Mouse (Mus musculus): ENCODE data around the gene Rgcc. TPM values are rescaled to one million over a fixed set of nuclear protein-coding genes. Genes with fewer than 3 reads are reported as not detected.
A peak's percentile ranks its signal among the peaks of the same experiment; 100 is the strongest.

Gene Rgcc
- polyA plus RNA-seq, 1 experiment from 2014 or later = 237 TPM

- Histone ChIP-seq H3K36me3 (ENCODE audit: control insufficient read depth, insufficient read depth) (no peaks in the 10 kb centered on the region), H3K9ac (ENCODE audit: low read depth, low read length) (no peak overlapping the region), H3K4me3 (ENCODE audit: low read depth, low read length) (no peak overlapping the region), H3K9me3 (replicated peaks; ENCODE audit: control insufficient read depth, low read length) (no peaks in the 10 kb centered on the region), H3K27ac (ENCODE audit: low read length) (no peak overlapping the region), H3K4me1 (ENCODE audit: control insufficient read depth, low read depth, low read length) (peaks cover 18% of the 10 kb centered on the region), H3K27me3 (ENCODE audit: control insufficient read depth, insufficient read depth, low read depth, low read length) (no peaks in the 10 kb centered on the region), H3K4me2 (ENCODE audit: low read depth, low read length) (no peak overlapping the region)
- whole genome bisulfite sequencing (ENCODE audit: insufficient replicate concordance) = 87% methylated on average over 2 of the region's 2 CpGs
- no peak for ATAC-seq (ENCODE audit: low read depth)
Measured at GRCm38 (mm10) chr14:79317602-79318001, 16.2 kb upstream of the Rgcc start.

DNA sequence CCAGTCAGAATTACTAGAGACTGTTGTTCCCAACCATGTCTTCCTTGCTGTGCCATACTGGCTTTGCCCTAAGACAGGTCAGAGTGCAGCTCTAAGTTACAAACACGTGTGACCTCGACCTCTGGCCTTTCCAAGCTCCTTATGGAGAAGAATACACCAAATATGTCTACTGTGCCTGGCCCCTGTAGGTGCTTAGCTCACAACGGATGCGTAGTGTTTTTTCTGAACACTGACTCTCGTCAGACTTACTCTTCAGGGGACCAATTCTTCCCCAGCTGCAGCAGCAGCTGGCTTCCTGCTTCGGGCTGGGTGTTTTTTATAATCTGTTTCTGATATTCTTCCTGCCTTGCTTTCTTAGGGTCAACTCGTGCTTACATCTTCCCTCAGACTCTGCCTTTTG lies 14.4 kb upstream of the Rgcc start:
- WGBS (ENCODE audit: insufficient replicate concordance) = 48% methylated on average over 7 of the region's 7 CpGs
- peaks cover 19% of the 10 kb centered on the region for H3K4me1 ChIP-seq (ENCODE audit: control insufficient read depth, low read depth, low read length)
- ATAC-seq (ENCODE audit: low read depth) = no peak

DNA sequence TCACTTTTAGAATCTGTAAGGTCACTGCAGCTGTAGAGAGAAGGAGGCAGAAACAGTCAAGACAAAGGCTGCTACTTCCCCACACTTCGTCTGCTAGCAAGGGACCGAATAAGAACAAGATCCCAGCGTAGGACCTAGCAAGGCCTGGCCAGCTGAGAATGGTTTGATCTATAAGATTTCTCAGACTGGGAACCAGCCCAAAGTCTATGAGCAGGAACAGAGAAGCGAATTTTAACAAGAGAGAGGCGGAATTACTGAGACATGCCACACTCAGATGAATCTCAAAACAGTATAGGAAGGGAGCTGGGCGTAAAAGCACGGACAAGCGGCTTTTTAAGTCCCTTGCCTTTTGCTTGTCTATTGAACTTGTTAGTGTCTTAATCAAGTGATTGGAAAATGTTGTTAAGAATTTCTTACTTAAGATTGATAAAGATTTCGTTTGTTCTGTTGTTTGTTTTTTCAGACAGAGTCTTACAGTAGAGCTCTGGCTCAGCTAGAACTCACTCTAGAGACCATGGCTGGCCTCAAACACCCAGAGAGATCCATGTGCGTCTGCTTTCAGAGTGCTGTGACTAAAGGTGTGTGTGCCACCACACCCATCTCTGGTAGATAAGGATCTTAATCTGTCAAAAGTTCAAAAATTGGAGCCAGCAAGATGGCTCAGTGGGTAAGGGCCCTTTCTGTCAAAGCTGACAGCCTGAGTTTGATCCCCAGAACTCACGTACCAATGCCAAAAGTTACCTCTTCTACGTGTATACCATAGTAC lies 13.0 kb upstream of the Rgcc start:
- Histone ChIP-seq H3K4me3 (ENCODE audit: low read depth, low read length) (no peak overlapping the region), H3K4me1 (ENCODE audit: control insufficient read depth, low read depth, low read length) (peaks cover 19% of the 10 kb centered on the region), H3K36me3 (ENCODE audit: control insufficient read depth, insufficient read depth) (no peaks in the 10 kb centered on the region), H3K27ac (ENCODE audit: low read length) (no peak overlapping the region), H3K27me3 (ENCODE audit: control insufficient read depth, insufficient read depth, low read depth, low read length) (no peaks in the 10 kb centered on the region), H3K4me2 (ENCODE audit: low read depth, low read length) (no peak overlapping the region), H3K9ac (ENCODE audit: low read depth, low read length) (no peak overlapping the region), H3K9me3 (replicated peaks; ENCODE audit: control insufficient read depth, low read length) (no peaks in the 10 kb centered on the region)
- no peak for ATAC-seq (ENCODE audit: low read depth)
- WGBS (ENCODE audit: insufficient replicate concordance) = 70% methylated on average over 12 of the region's 12 CpGs

More for the DNA sequence above, 14.4 kb upstream of the Rgcc start:
- Histone ChIP-seq H3K9ac (ENCODE audit: low read depth, low read length) (no peak overlapping the region), H3K9me3 (replicated peaks; ENCODE audit: control insufficient read depth, low read length) (no peaks in the 10 kb centered on the region), H3K4me3 (ENCODE audit: low read depth, low read length) (no peak overlapping the region), H3K4me2 (ENCODE audit: low read depth, low read length) (no peak overlapping the region), H3K27ac (ENCODE audit: low read length) (no peak overlapping the region), H3K27me3 (ENCODE audit: control insufficient read depth, insufficient read depth, low read depth, low read length) (no peaks in the 10 kb centered on the region), H3K36me3 (ENCODE audit: control insufficient read depth, insufficient read depth) (no peaks in the 10 kb centered on the region)

- no peaks in the 10 kb centered on the region for H3K36me3 ChIP-seq (ENCODE audit: control insufficient read depth, insufficient read depth)
- no peak overlapping the region for H3K9ac ChIP-seq (ENCODE audit: low read depth, low read length)
- 43% methylated on average over 8 of the region's 8 CpGs for WGBS (ENCODE audit: insufficient replicate concordance)
- H3K4me3 ChIP-seq (ENCODE audit: low read depth, low read length) = no peak overlapping the region
- no peaks in the 10 kb centered on the region for H3K27me3 ChIP-seq (ENCODE audit: control insufficient read depth, insufficient read depth, low read depth, low read length)
- no peak overlapping the region for H3K27ac ChIP-seq (ENCODE audit: low read length)
- peaks cover 21% of the 10 kb centered on the region for H3K4me1 ChIP-seq (ENCODE audit: control insufficient read depth, low read depth, low read length)
- ATAC-seq (ENCODE audit: low read depth) = peak; percentile 56; the same call in 1 of the 2 replicates
- no peaks in the 10 kb centered on the region for H3K9me3 ChIP-seq (replicated peaks; ENCODE audit: control insufficient read depth, low read length)
- no peak overlapping the region for H3K4me2 ChIP-seq (ENCODE audit: low read depth, low read length)
Measured at GRCm38 (mm10) chr14:79313439-79314175, 12.2 kb upstream of the Rgcc start.

DNA sequence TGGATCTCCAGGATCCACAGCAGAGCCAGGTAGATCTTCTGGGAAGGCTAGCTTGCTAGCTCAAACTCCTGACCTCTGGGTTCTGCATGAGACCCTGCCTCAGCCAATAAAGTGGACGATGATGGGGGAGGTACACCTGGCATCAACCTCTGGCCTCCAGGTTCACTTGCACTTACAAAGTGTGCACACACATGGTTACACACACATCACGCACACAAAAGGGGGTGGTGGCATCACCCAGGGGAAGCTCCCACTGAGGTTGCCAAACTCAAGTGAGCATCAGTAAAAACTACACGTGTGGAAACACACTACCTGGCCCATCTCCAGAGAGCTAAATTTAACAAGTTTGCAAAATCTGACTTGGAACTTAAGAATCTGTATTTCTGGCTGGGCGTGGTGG lies 11.3 kb upstream of the Rgcc start:
- H3K4me3 ChIP-seq (ENCODE audit: low read depth, low read length) = no peak overlapping the region
- no peaks in the 10 kb centered on the region for H3K36me3 ChIP-seq (ENCODE audit: control insufficient read depth, insufficient read depth)
- no peak for ATAC-seq (ENCODE audit: low read depth)
- H3K27me3 ChIP-seq (ENCODE audit: control insufficient read depth, insufficient read depth, low read depth, low read length) = no peaks in the 10 kb centered on the region
- peaks cover 28% of the 10 kb centered on the region for H3K4me1 ChIP-seq (ENCODE audit: control insufficient read depth, low read depth, low read length)
- H3K9me3 ChIP-seq (replicated peaks; ENCODE audit: control insufficient read depth, low read length) = no peaks in the 10 kb centered on the region
- H3K4me2 ChIP-seq (ENCODE audit: low read depth, low read length) = no peak overlapping the region
- no peak overlapping the region for H3K27ac ChIP-seq (ENCODE audit: low read length)
- WGBS (ENCODE audit: insufficient replicate concordance) = 69% methylated on average over 4 of the region's 4 CpGs
- H3K9ac ChIP-seq (ENCODE audit: low read depth, low read length) = peak overlapping the region; percentile 9; the same call in 1 of the 2 replicates

- WGBS (ENCODE audit: insufficient replicate concordance) = 49% methylated on average over 4 of the region's 4 CpGs
- Histone ChIP-seq H3K9me3 (replicated peaks; ENCODE audit: control insufficient read depth, low read length) (no peaks in the 10 kb centered on the region), H3K36me3 (ENCODE audit: control insufficient read depth, insufficient read depth) (no peaks in the 10 kb centered on the region), H3K4me1 (ENCODE audit: control insufficient read depth, low read depth, low read length) (peaks cover 36% of the 10 kb centered on the region), H3K4me3 (ENCODE audit: low read depth, low read length) (no peak overlapping the region), H3K27ac (ENCODE audit: low read length) (no peak overlapping the region), H3K9ac (ENCODE audit: low read depth, low read length) (no peak overlapping the region), H3K4me2 (ENCODE audit: low read depth, low read length) (no peak overlapping the region), H3K27me3 (ENCODE audit: control insufficient read depth, insufficient read depth, low read depth, low read length) (no peaks in the 10 kb centered on the region)
- no peak for ATAC-seq (ENCODE audit: low read depth)
Measured at GRCm38 (mm10) chr14:79311918-79312454, 10.5 kb upstream of the Rgcc start.

DNA sequence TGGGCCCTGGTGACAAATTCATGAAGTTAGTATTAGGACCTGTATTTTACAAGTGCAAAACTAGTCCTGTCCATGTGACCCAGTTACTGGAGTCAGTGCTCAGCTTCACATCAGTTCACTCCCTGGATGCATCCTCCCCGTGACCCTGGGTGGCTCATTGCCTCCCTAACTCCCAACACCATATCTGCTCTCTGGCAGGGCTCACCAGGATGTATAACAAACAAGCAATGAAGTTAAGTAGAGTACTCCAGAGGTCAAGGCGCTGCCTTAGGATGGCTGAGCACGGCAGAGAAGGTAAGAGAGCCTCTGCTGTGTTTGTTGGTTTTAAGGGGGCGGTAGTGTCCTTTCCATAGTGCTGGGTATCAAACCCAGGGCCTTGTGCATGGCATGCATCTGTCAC lies 7.7 kb upstream of the Rgcc start:
- Histone ChIP-seq H3K4me2 (ENCODE audit: low read depth, low read length) (no peak overlapping the region), H3K27ac (ENCODE audit: low read length) (no peak overlapping the region), H3K27me3 (ENCODE audit: control insufficient read depth, insufficient read depth, low read depth, low read length) (no peaks in the 10 kb centered on the region), H3K4me3 (ENCODE audit: low read depth, low read length) (no peak overlapping the region), H3K4me1 (ENCODE audit: control insufficient read depth, low read depth, low read length) (peaks cover 40% of the 10 kb centered on the region), H3K9me3 (replicated peaks; ENCODE audit: control insufficient read depth, low read length) (no peaks in the 10 kb centered on the region), H3K36me3 (ENCODE audit: control insufficient read depth, insufficient read depth) (no peaks in the 10 kb centered on the region), H3K9ac (ENCODE audit: low read depth, low read length) (no peak overlapping the region)
- ATAC-seq (ENCODE audit: low read depth) = no peak
- 65% methylated on average over 4 of the region's 4 CpGs for WGBS (ENCODE audit: insufficient replicate concordance)

DNA sequence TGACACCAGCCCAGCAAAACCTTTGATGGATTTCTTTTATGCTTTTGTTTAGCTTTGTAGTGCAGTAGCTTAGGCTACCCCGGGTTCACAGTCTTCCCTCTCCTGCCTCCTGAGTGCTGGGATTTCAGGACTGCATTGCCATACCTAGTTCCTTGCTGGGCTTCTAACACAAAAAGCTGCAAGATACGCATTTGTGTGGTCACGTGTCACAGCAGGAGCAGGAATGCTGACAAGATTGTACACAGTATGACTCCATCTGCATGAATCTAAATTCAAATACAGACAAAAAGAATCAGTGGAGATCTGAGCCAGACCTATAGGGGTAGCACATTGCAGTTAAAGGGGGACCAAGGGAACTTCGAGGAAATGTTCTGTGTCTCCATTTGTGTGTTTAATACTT lies 6.9 kb upstream of the Rgcc start:
- no peak for ATAC-seq (ENCODE audit: low read depth)
- Histone ChIP-seq H3K27me3 (ENCODE audit: control insufficient read depth, insufficient read depth, low read depth, low read length) (no peaks in the 10 kb centered on the region), H3K9me3 (replicated peaks; ENCODE audit: control insufficient read depth, low read length) (no peaks in the 10 kb centered on the region), H3K27ac (ENCODE audit: low read length) (peak overlapping the region; percentile 56), H3K36me3 (ENCODE audit: control insufficient read depth, insufficient read depth) (no peaks in the 10 kb centered on the region), H3K4me2 (ENCODE audit: low read depth, low read length) (no peak overlapping the region), H3K4me1 (ENCODE audit: control insufficient read depth, low read depth, low read length) (peaks cover 41% of the 10 kb centered on the region), H3K9ac (ENCODE audit: low read depth, low read length) (no peak overlapping the region), H3K4me3 (ENCODE audit: low read depth, low read length) (no peak overlapping the region)
- 60% methylated on average over 4 of the region's 4 CpGs for WGBS (ENCODE audit: insufficient replicate concordance)

DNA sequence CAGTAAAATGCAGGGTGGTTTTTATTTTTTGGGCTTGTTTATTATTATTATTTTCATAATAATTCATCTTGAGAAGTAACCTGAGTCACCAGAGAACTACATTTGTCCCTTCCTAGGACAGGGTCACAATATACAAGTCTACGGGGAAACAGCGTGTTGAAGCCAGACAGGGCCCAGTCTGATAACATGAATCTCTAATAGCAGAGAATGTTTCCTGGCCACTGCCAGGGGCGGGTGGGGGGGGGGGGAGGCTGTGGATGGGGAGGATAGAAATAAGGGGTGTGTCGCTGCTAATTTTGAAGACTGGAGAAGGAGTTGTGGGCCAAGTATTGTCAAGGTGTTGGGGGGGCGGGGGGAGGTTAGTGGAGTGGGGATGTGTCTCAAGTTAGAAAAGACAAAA lies 6.5 kb upstream of the Rgcc start:
- peak; percentile 52; the same call in 1 of the 2 replicates for ATAC-seq (ENCODE audit: low read depth)
- peaks cover 42% of the 10 kb centered on the region for H3K4me1 ChIP-seq (ENCODE audit: control insufficient read depth, low read depth, low read length)
- peak overlapping the region; percentile 79 for H3K27ac ChIP-seq (ENCODE audit: low read length)
- H3K9ac ChIP-seq (ENCODE audit: low read depth, low read length) = peak overlapping the region; percentile 39; the same call in 1 of the 2 replicates
- no peaks in the 10 kb centered on the region for H3K36me3 ChIP-seq (ENCODE audit: control insufficient read depth, insufficient read depth)
- peak overlapping the region; percentile 50; the same call in 1 of the 2 replicates for H3K4me2 ChIP-seq (ENCODE audit: low read depth, low read length)
- no peaks in the 10 kb centered on the region for H3K27me3 ChIP-seq (ENCODE audit: control insufficient read depth, insufficient read depth, low read depth, low read length)
- H3K9me3 ChIP-seq (replicated peaks; ENCODE audit: control insufficient read depth, low read length) = no peaks in the 10 kb centered on the region
- H3K4me3 ChIP-seq (ENCODE audit: low read depth, low read length) = no peak overlapping the region
- 38% methylated on average over 5 of the region's 5 CpGs for WGBS (ENCODE audit: insufficient replicate concordance)
